Mouse (Mus musculus) CH12.LX (cell line): ENCODE measurements at regions not wholly inside any gene's neighbourhood (a gene's known extent, or its start where the extent isn't known, plus 50 kb on each side); places are given as distances from the start of the nearest gene placed in this dataset.

Experiments
- DNase-seq: peaks from one replicate; pipeline ENCODE4 v3.0.0-alpha.2; 2013; ENCODE audit errors: extremely low read depth
- H3K27ac ChIP-seq: 2 replicates; pipeline ENCODE4 v1.5.1; 2012; ENCODE audit warnings: low read depth, mild to moderate bottlenecking, control low read depth, moderate library complexity; ENCODE audit not compliant: insufficient read depth
- H3K27me3 ChIP-seq: replicated peaks from 2 replicates; pipeline ENCODE3; 2012; ENCODE audit warnings: inconsistent platforms
- H3K36me3 ChIP-seq, 2 experiments: replicated peaks in 1 of 2; 2 replicates each; pipeline versions ENCODE3 to v1.6.1; 2012; ENCODE audit warnings: inconsistent platforms in 1 of 2, low read length in 1 of 2, mild to moderate bottlenecking in 1 of 2, mixed read lengths in 1 of 2, moderate library complexity in 1 of 2; ENCODE audit not compliant: control insufficient read depth in 1 of 2, insufficient read depth in 1 of 2
- H3K4me1 ChIP-seq, 2 experiments: 2 replicates each; pipeline ENCODE4 v1.6.1; 2012; ENCODE audit warnings: inconsistent platforms in 1 of 2, moderate library complexity in 1 of 2; ENCODE audit not compliant: insufficient read depth in 2 of 2, control insufficient read depth in 1 of 2
- H3K4me2 ChIP-seq: 2 replicates; pipeline ENCODE4 v1.6.1; 2012; ENCODE audit warnings: low read depth, mild to moderate bottlenecking, control low read depth; ENCODE audit not compliant: poor library complexity, insufficient read depth, severe bottlenecking
- H3K4me3 ChIP-seq, 3 experiments: fragments of 150-350 bp in 1 of 3; sonication (generic) in 1 of 3; replicated peaks in 1 of 3; 2 replicates each; pipeline versions ENCODE3 to v1.5.1; 2011 to 2012; ENCODE audit warnings: low read depth in 2 of 3, low read length in 2 of 3, mild to moderate bottlenecking in 2 of 3, moderate library complexity in 2 of 3, control low read depth in 1 of 3, improper control_type of control experiment in 1 of 3, inconsistent platforms in 1 of 3, mixed read lengths in 1 of 3; ENCODE audit not compliant: poor library complexity in 1 of 3
- H3K79me2 ChIP-seq: replicated peaks from 2 replicates; pipeline ENCODE4 v1.6.1; 2012; ENCODE audit warnings: mild to moderate bottlenecking, moderate library complexity; ENCODE audit not compliant: control insufficient read depth, poor library complexity, insufficient read depth, severe bottlenecking; ENCODE audit errors: extremely low read depth
- H3K9ac ChIP-seq: 2 replicates; pipeline ENCODE4 v1.6.1; 2012; ENCODE audit warnings: low read depth, mild to moderate bottlenecking, control low read depth, moderate library complexity; ENCODE audit not compliant: insufficient read depth
- H3K9me3 ChIP-seq: replicated peaks from 2 replicates; pipeline ENCODE3; 2012; ENCODE audit warnings: low read length, inconsistent platforms, mixed read lengths
- BHLHE40 ChIP-seq: IDR thresholded peaks from 2 replicates; pipeline ENCODE4 v1.6.1; 2011; ENCODE audit warnings: mild to moderate bottlenecking, low read depth, low read length, improper control_type of control experiment
- CHD1 ChIP-seq: IDR thresholded peaks from 2 replicates; pipeline ENCODE4 v1.6.1; 2012; ENCODE audit warnings: low read depth, low read length, improper control_type of control experiment, inconsistent platforms
- CHD2 ChIP-seq: IDR thresholded peaks from 2 replicates; pipeline ENCODE4 v1.6.1; 2011; ENCODE audit warnings: low read length, improper control_type of control experiment
- E2F4 ChIP-seq: IDR thresholded peaks from 2 replicates; pipeline ENCODE4 v1.6.1; 2011; ENCODE audit warnings: low read depth, low read length, improper control_type of control experiment; ENCODE audit not compliant: insufficient replicate concordance
- EP300 ChIP-seq: IDR thresholded peaks from 2 replicates; pipeline ENCODE4 v1.6.1; 2011; ENCODE audit warnings: low read length, improper control_type of control experiment
- HCFC1 ChIP-seq: IDR thresholded peaks from 2 replicates; pipeline ENCODE4 v1.6.1; 2012; ENCODE audit warnings: low read depth, mild to moderate bottlenecking, inconsistent platforms, low read length, improper control_type of control experiment
- IRF4 ChIP-seq: IDR thresholded peaks from 2 replicates; pipeline ENCODE4 v1.6.1; 2014; ENCODE audit warnings: low read depth, mild to moderate bottlenecking, inconsistent platforms, low read length, improper control_type of control experiment
- JUN ChIP-seq: IDR thresholded peaks from 2 replicates; pipeline ENCODE4 v1.6.1; 2011; ENCODE audit warnings: low read depth, mild to moderate bottlenecking, low read length, improper control_type of control experiment, moderate library complexity; ENCODE audit not compliant: insufficient read depth
- JUND ChIP-seq: conservative IDR thresholded peaks from 2 replicates; pipeline ENCODE4 v1.6.1; 2011; ENCODE audit warnings: low read depth, low read length, improper control_type of control experiment
- MAFK ChIP-seq: IDR thresholded peaks from 2 replicates; pipeline ENCODE4 v1.6.1; 2011; ENCODE audit warnings: low read length, improper control_type of control experiment; ENCODE audit not compliant: insufficient replicate concordance
- MAX ChIP-seq: IDR thresholded peaks from 2 replicates; pipeline ENCODE4 v1.6.1; 2011; ENCODE audit warnings: low read length, improper control_type of control experiment
- MAZ ChIP-seq: IDR thresholded peaks from 2 replicates; pipeline ENCODE4 v1.6.1; 2012; ENCODE audit warnings: low read depth, mild to moderate bottlenecking, inconsistent platforms, low read length, improper control_type of control experiment, moderate library complexity
- SMC3 ChIP-seq: IDR thresholded peaks from 2 replicates; pipeline ENCODE4 v1.6.1; 2011; ENCODE audit warnings: low read depth, low read length, improper control_type of control experiment
- TBP ChIP-seq: conservative IDR thresholded peaks from 2 replicates; pipeline ENCODE4 v1.6.1; 2011; ENCODE audit warnings: low read depth, low read length, improper control_type of control experiment
- UBTF ChIP-seq: IDR thresholded peaks from 2 replicates; pipeline ENCODE4 v1.6.1; 2012; ENCODE audit warnings: low read depth, mild to moderate bottlenecking, inconsistent platforms, low read length, improper control_type of control experiment, moderate library complexity
- USF1 ChIP-seq: IDR thresholded peaks from 2 replicates; pipeline ENCODE4 v1.6.1; 2014; ENCODE audit warnings: low read depth, mild to moderate bottlenecking, inconsistent platforms, low read length, improper control_type of control experiment
- ZC3H11A ChIP-seq: IDR thresholded peaks from 2 replicates; pipeline ENCODE4 v1.6.1; 2012; ENCODE audit warnings: low read depth, mild to moderate bottlenecking, inconsistent platforms, low read length, improper control_type of control experiment
- ZKSCAN1 ChIP-seq: IDR thresholded peaks from 2 replicates; pipeline ENCODE4 v1.6.1; 2012; ENCODE audit warnings: low read depth, inconsistent platforms, low read length, improper control_type of control experiment, borderline replicate concordance
- ZMIZ1 ChIP-seq: IDR thresholded peaks from 2 replicates; pipeline ENCODE4 v1.6.1; 2012; ENCODE audit warnings: low read depth, mild to moderate bottlenecking, inconsistent platforms, low read length, improper control_type of control experiment
- ZNF384 ChIP-seq: IDR thresholded peaks from 2 replicates; pipeline ENCODE4 v1.6.1; 2012; ENCODE audit warnings: low read depth, low read length, improper control_type of control experiment, inconsistent platforms
- dilution Hi-C: fragments of 300-500 bp; cut with MboI; formaldehyde crosslinking; loops from 2 replicates; pipeline ENCODE4 v1.14.3; 2020; ENCODE audit warnings: low sequenced_read_pairs; ENCODE audit not compliant: extremely low pct_unique_long_range_greater_than_20kb, extremely low pct_ligation_motif_present
- in situ Hi-C: fragments of 300-500 bp; cut with MboI; formaldehyde crosslinking; loops from 3 replicates; pipeline ENCODE4 v1.14.3; 2019; ENCODE audit warnings: low sequenced_read_pairs, low pct_ligation_motif_present, low pct_unique_long_range_greater_than_20kb, mixed read lengths

- Histone ChIP-seq H3K4me3 (no peak overlapping the region), H3K4me2 (no peak overlapping the region), H3K9ac (no peak overlapping the region), H3K9me3 (peaks cover 64% of the 10 kb centered on the region), H3K27ac (no peak overlapping the region), H3K4me1 (no peaks in the 10 kb centered on the region), H3K79me2 (no peaks in the 10 kb centered on the region), H3K27me3 (no peaks in the 10 kb centered on the region), H3K36me3 (no peaks in the 10 kb centered on the region)
- TF ChIP-seq ZKSCAN1, result no peak
- TF ChIP-seq E2F4, result no peak
- TF ChIP-seq ZMIZ1, result no peak
- TF ChIP-seq HCFC1, result no peak
- no peak for TF ChIP-seq EP300
- TF ChIP-seq ZNF384, result no peak
- no peak for TF ChIP-seq JUND
- TF ChIP-seq MAX, result no peak
- no peak for TF ChIP-seq USF1
- TF ChIP-seq SMC3, result no peak
- no peak for TF ChIP-seq MAZ
- no peak for TF ChIP-seq UBTF
- no peak for TF ChIP-seq IRF4
- no peak for TF ChIP-seq JUN
- no peak for TF ChIP-seq CHD1
- TF ChIP-seq BHLHE40, result no peak
- no peak for TF ChIP-seq MAFK
- TF ChIP-seq TBP, result no peak
- TF ChIP-seq CHD2, result no peak
- dilution Hi-C loops, result no loop called here
- in situ Hi-C loops, result no loop called here
- DNase-seq, result no peak
Observed at GRCm38 (mm10) chr15:92839611-92840010, 435.4 kb downstream of the Gxylt1 start.

GRCm38 (mm10) chr15:92826136-92826535, 429.5 kb downstream of the Pdzrn4 start:
- no peak overlapping the region for H3K27ac ChIP-seq

More at GRCm38 (mm10) chr15:92826136-92826535, 429.5 kb downstream of the Pdzrn4 start:
- DNase-seq, result no peak
- H3K27me3 ChIP-seq, result no peaks in the 10 kb centered on the region
- H3K9me3 ChIP-seq, result peaks cover 40% of the 10 kb centered on the region
- no peak overlapping the region for H3K9ac ChIP-seq
- TF ChIP-seq JUN, result no peak
- no peak for TF ChIP-seq ZC3H11A
- TF ChIP-seq ZKSCAN1, result no peak
- TF ChIP-seq TBP, result no peak
- no peaks in the 10 kb centered on the region for H3K79me2 ChIP-seq
- no peak overlapping the region for H3K4me2 ChIP-seq
- H3K4me3 ChIP-seq, result no peak overlapping the region
- H3K4me1 ChIP-seq, result no peaks in the 10 kb centered on the region
- in situ Hi-C loops, result no loop called here
- dilution Hi-C loops, result no loop called here
- H3K36me3 ChIP-seq, result no peaks in the 10 kb centered on the region
